Mouse (Mus musculus): ENCODE data around the gene Ccdc163. TPM values are rescaled to one million over a fixed set of nuclear protein-coding genes. Genes with fewer than 3 reads are reported as not detected.

Gene Ccdc163
- polyA plus RNA-seq, 1 experiment = 60.7 TPM

DNA sequence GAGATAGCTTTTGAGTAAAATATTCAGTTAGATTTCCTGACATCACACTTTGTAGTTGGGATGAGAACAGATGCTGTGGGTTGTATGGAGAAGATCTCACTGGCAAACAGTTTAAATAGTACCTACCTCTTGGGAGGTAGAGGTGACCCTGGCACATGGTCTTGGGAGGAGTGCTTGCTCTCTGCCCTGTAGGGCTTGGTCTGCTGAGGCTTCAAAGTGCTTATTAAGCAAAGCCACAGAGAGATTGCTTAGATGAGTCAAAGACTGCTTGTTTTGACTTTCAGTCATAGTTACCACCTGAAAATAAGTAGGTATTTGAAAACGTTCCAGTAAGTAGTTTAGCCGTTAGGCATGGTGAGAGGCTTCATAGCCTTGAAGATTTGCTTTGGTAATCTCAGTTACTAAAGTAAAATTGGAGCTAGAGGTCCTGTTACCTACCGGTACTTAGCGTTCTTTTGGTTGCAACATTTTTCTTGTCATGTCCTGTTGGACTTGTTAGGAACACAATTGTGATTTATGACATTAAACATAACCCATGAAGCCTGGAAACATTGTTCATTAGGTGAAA is 18.9 kb upstream of the Ccdc163 start:
- Histone ChIP-seq H3K4me1 (ENCODE audit: control insufficient read depth, insufficient read depth, low read length) (no peaks in the 10 kb centered on the region; the same call in 1 of the 2 replicates), H3K27ac (ENCODE audit: control insufficient read depth, insufficient read depth, low read depth, low read length, poor library complexity) (no peak overlapping the region), H3K4me3 (replicated peaks; ENCODE audit: control insufficient read depth, low read depth, low read length) (no peak overlapping the region)
- no peak for TF ChIP-seq CTCF (IDR thresholded peaks at IDR 0.05; ENCODE audit: control insufficient read depth, insufficient read depth, low read length)
- TF ChIP-seq POLR2A (IDR thresholded peaks at IDR 0.05; ENCODE audit: borderline replicate concordance, control insufficient read depth, low read depth, low read length) = no peak
- 83% methylated on average over 4 of the region's 4 CpGs for WGBS

DNA sequence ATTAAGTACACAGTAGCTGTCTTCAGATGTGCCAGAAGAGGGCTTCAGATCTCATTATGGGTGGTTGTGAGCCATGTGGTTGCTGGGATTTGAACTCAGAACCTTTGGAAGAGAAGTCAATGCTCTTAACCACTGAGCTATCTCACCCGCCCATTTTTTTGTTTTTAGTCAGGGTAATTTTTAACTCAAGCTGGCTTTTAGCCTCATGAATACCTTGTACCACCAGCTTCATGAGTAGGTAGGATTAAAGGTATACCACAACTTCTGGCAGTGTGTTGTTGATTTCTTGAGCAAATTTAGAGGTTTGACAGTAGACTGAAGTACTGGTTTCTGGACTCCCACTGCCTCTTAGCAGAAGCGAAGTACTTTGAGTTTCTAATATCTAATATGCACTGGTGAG is 16.2 kb upstream of the Ccdc163 start:
- Histone ChIP-seq H3K27ac (ENCODE audit: control insufficient read depth, insufficient read depth, low read depth, low read length, poor library complexity) (no peak overlapping the region), H3K4me3 (replicated peaks; ENCODE audit: control insufficient read depth, low read depth, low read length) (no peak overlapping the region), H3K4me1 (ENCODE audit: control insufficient read depth, insufficient read depth, low read length) (no peaks in the 10 kb centered on the region)
- TF ChIP-seq CTCF (IDR thresholded peaks at IDR 0.05; ENCODE audit: control insufficient read depth, insufficient read depth, low read length) (no peak), POLR2A (IDR thresholded peaks at IDR 0.05; ENCODE audit: borderline replicate concordance, control insufficient read depth, low read depth, low read length) (no peak)
- 78% methylated on average over 2 of the region's 2 CpGs for WGBS

DNA sequence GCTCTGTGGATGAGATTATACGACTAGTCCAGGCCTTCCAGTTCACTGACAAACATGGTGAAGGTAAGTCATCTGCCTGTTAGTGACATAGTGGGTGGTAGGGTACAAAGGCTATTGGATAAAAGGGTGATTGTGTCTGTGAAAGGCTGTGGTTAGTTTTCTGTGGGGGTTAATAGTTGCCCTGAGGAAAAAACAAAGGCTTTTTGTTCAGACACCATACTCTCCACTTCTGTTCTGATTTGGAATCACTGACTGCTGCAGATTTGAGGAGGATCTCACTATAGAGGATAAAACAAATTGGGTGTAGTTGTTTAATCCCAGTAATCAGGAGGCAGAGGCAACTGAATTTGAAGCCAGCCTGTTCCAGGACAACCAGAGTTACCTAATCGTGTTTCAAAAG is 14.5 kb upstream of the Ccdc163 start:
- Histone ChIP-seq H3K4me1 (ENCODE audit: control insufficient read depth, insufficient read depth, low read length) (no peaks in the 10 kb centered on the region), H3K4me3 (replicated peaks; ENCODE audit: control insufficient read depth, low read depth, low read length) (no peak overlapping the region), H3K27ac (ENCODE audit: control insufficient read depth, insufficient read depth, low read depth, low read length, poor library complexity) (no peak overlapping the region)
- no peak for TF ChIP-seq POLR2A (IDR thresholded peaks at IDR 0.05; ENCODE audit: borderline replicate concordance, control insufficient read depth, low read depth, low read length)
- no peak for TF ChIP-seq CTCF (IDR thresholded peaks at IDR 0.05; ENCODE audit: control insufficient read depth, insufficient read depth, low read length)
- WGBS = 83% methylated on average over 2 of the region's 2 CpGs

DNA sequence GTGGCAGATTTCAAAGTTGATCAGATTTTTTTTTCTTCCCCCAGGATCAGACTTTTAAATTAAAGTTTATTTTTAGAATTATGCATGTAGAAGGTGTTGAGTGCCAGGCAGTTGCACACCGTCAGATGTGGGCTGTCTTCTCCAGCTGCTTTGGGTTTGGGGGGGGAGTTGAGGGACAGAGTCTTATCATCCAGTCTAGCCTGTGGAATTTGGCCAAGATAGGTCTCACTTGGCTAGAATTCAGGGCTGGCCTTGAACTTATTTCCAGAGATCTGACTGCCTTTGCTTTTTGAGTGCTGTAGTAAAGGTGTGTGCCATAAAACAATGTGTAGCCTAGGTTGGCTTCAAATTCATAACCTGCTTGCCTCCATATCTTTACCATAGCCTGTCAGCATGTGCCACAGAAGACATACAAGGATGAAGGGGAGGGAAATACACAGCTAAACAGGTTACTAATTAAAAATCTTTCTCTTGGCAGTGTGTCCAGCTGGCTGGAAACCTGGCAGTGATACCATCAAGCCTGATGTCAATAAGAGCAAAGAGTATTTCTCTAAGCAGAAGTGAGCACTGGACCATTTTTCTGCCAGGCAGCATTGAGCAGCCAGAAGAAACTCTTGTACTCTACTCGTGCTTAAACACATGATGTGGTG is 9.5 kb upstream of the Ccdc163 start:
- Histone ChIP-seq H3K4me1 (ENCODE audit: control insufficient read depth, insufficient read depth, low read length) (no peaks in the 10 kb centered on the region), H3K4me3 (replicated peaks; ENCODE audit: control insufficient read depth, low read depth, low read length) (no peak overlapping the region), H3K27ac (ENCODE audit: control insufficient read depth, insufficient read depth, low read depth, low read length, poor library complexity) (no peak overlapping the region)
- 59% methylated on average over 2 of the region's 2 CpGs for WGBS
- TF ChIP-seq POLR2A (IDR thresholded peaks at IDR 0.05; ENCODE audit: borderline replicate concordance, control insufficient read depth, low read depth, low read length) (no peak), CTCF (IDR thresholded peaks at IDR 0.05; ENCODE audit: control insufficient read depth, insufficient read depth, low read length) (no peak)

DNA sequence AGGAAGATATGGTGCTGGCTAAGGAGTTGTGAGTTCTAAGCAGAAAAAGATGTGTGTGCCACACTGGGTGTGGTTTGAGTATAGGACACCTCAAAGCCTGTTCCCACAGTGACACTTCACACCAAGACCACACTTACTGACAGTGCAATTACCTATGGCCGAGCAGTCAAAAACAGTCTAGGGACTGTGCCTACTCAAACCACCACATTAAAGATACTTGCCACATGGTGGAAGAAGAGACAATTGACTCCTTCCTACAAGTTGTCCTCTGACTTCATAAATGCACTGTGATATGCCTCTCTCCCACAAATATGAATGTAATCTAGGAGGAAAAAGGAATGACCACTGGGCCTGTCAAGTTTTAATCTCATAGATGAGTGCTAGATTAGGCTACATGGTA is 7.3 kb upstream of the Ccdc163 start:
- 87% methylated on average over 1 of the region's 1 CpGs for WGBS
- H3K4me1 ChIP-seq (ENCODE audit: control insufficient read depth, insufficient read depth, low read length) = no peaks in the 10 kb centered on the region; the same call in 1 of the 2 replicates
- H3K27ac ChIP-seq (ENCODE audit: control insufficient read depth, insufficient read depth, low read depth, low read length, poor library complexity) = no peak overlapping the region
- TF ChIP-seq POLR2A (IDR thresholded peaks at IDR 0.05; ENCODE audit: borderline replicate concordance, control insufficient read depth, low read depth, low read length) (no peak), CTCF (IDR thresholded peaks at IDR 0.05; ENCODE audit: control insufficient read depth, insufficient read depth, low read length) (no peak)
- H3K4me3 ChIP-seq (replicated peaks; ENCODE audit: control insufficient read depth, low read depth, low read length) = no peak overlapping the region

DNA sequence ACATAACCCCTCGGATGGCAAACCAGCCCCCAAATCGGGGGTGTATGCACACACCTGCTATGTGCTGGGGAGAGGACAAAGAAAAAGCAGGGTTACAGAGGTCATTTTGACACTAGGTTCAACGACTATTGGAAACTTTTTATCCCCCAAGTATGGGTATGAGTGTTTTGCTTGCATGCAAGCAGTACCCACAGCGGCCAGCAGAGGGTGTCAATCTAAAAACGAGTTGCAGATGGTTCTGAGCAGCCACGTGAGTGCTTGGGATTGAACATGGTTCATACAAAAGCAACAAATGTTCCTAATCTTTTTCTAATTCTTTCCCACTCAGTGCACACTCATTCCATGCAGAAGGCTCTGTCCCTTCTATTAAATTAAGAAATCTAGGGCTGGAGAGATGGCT is 4.5 kb upstream of the Ccdc163 start:
- Histone ChIP-seq H3K4me1 (ENCODE audit: control insufficient read depth, insufficient read depth, low read length) (no peaks in the 10 kb centered on the region; the same call in 1 of the 2 replicates), H3K27ac (ENCODE audit: control insufficient read depth, insufficient read depth, low read depth, low read length, poor library complexity) (no peak overlapping the region), H3K4me3 (replicated peaks; ENCODE audit: control insufficient read depth, low read depth, low read length) (no peak overlapping the region)
- 31% methylated on average over 6 of the region's 6 CpGs for WGBS
- TF ChIP-seq POLR2A (IDR thresholded peaks at IDR 0.05; ENCODE audit: borderline replicate concordance, control insufficient read depth, low read depth, low read length) (no peak), CTCF (IDR thresholded peaks at IDR 0.05; ENCODE audit: control insufficient read depth, insufficient read depth, low read length) (peak; percentile 75)

DNA sequence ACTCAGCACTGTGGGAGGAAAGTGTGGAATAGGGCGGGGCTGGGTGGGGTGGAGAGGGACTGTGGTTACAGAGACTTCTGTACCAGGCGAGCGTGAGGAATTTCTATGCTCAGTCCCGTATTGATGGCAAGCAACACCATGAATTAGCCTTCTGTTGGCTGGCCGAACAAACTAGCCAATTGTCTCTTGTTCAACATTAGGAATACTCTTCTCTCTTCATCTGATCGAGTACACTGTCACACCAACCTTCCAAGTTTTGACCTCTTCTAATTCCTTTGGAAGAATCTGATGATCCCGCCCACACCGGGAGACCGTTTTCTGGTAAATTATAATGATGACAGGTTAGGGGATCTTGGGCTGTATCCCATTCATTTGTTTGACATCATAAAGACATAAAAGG is 643 bp upstream of the Ccdc163 start:
- H3K4me3 ChIP-seq (replicated peaks; ENCODE audit: control insufficient read depth, low read depth, low read length) = peak overlapping the region; percentile 78
- 6% methylated on average over 9 of the region's 9 CpGs for WGBS
- no peak overlapping the region for H3K27ac ChIP-seq (ENCODE audit: control insufficient read depth, insufficient read depth, low read depth, low read length, poor library complexity)

DNA sequence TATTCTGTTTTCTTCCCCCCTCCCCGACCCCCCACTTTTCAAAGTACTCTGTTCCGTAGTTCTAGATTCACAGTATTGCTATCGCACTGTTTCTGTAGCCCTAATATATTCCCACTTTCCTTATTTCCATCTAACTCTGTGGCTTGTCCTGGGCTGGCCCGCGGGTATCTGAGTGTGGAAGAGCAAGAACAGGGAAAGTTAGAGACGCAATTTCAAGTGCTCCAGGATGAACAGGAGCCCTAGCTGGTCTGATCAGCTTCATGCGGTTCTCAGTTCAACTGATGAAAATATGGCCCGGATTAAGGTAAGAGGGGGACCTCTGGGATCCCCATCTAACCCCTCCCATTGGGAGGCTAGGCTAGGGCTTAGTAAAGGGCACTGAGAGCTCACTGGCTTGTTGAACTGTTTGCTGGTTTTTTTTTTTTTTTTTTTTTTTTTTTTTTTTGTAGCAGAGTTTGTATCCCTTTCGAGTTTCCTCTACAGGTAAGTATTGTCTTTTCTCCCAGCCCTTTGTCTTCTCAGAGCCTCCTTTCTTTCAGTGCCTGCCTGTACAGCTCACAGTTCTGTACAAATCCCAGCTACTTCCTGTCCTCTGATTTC is 582 bp downstream of the Ccdc163 start:
- no peaks in the 10 kb centered on the region; the same call in none of the 2 replicates for H3K4me1 ChIP-seq (ENCODE audit: control insufficient read depth, insufficient read depth, low read length)
- H3K27ac ChIP-seq (ENCODE audit: control insufficient read depth, insufficient read depth, low read depth, low read length, poor library complexity) = no peak overlapping the region
- no peak for TF ChIP-seq CTCF (IDR thresholded peaks at IDR 0.05; ENCODE audit: control insufficient read depth, insufficient read depth, low read length)
- peak overlapping the region; percentile 78 for H3K4me3 ChIP-seq (replicated peaks; ENCODE audit: control insufficient read depth, low read depth, low read length)
- 3% methylated on average over 9 of the region's 9 CpGs for WGBS

More for the DNA sequence above, 643 bp upstream of the Ccdc163 start:
- TF ChIP-seq CTCF (IDR thresholded peaks at IDR 0.05; ENCODE audit: control insufficient read depth, insufficient read depth, low read length) = no peak
- TF ChIP-seq POLR2A (IDR thresholded peaks at IDR 0.05; ENCODE audit: borderline replicate concordance, control insufficient read depth, low read depth, low read length) = no peak
- no peaks in the 10 kb centered on the region; the same call in none of the 2 replicates for H3K4me1 ChIP-seq (ENCODE audit: control insufficient read depth, insufficient read depth, low read length)
